Mouse (Mus musculus) lung, embryonic 15.5 days (tissue): ENCODE results near the gene Pde3a. TPM values are rescaled to one million over a fixed set of nuclear protein-coding genes. Genes with fewer than 3 reads are reported as not detected.
A peak's percentile ranks its signal among the peaks of the same experiment; 100 is the strongest.

Source experiments
- ATAC-seq: fragments of 200-750 bp; cut with Nextera tagmentation; 2 replicates; pipeline ENCODE4 v1.8.0; 2017; ENCODE audit warnings: moderate number of reproducible peaks, borderline replicate concordance; ENCODE audit not compliant: low FRiP score, low TSS enrichment; ENCODE audit errors: extremely low read depth
- H3K27ac ChIP-seq: fragments of 300-500 bp; sonication (generic); 2 replicates; pipeline ENCODE4 v1.5.1; 2015; ENCODE audit warnings: moderate library complexity, mild to moderate bottlenecking, inconsistent platforms
- H3K27me3 ChIP-seq: fragments of 300-500 bp; sonication (generic); 2 replicates; pipeline ENCODE4 v1.6.1; 2015; ENCODE audit warnings: inconsistent platforms
- H3K36me3 ChIP-seq: fragments of 300-500 bp; sonication (generic); 2 replicates; pipeline ENCODE4 v1.6.1; 2015; ENCODE audit warnings: inconsistent platforms
- H3K4me1 ChIP-seq: fragments of 300-500 bp; sonication (generic); 2 replicates; pipeline ENCODE4 v1.6.1; 2015; ENCODE audit warnings: inconsistent platforms
- H3K4me2 ChIP-seq: fragments of 300-500 bp; sonication (generic); 2 replicates; pipeline ENCODE4 v1.6.1; 2015; ENCODE audit warnings: inconsistent platforms, mild to moderate bottlenecking, moderate library complexity
- H3K4me3 ChIP-seq: fragments of 300-500 bp; sonication (generic); 2 replicates; pipeline ENCODE4 v1.5.1; 2015; ENCODE audit warnings: mild to moderate bottlenecking, inconsistent platforms
- H3K9ac ChIP-seq: fragments of 300-500 bp; sonication (generic); 2 replicates; pipeline ENCODE4 v1.6.1; 2015; ENCODE audit warnings: inconsistent platforms
- H3K9me3 ChIP-seq: fragments of 300-500 bp; sonication (generic); 2 replicates; pipeline ENCODE4 v1.6.1; 2016; ENCODE audit warnings: inconsistent platforms
- WGBS: fragments of 180-500 bp; shearing (Covaris S2); methylation state at CpG from one replicate; pipeline ENCODE4 v1.1.7; 2015; 5-methylcytosine and 5-hydroxymethylcytosine counted together
- polyA plus RNA-seq: library from polyadenylated mRNA; unstranded; fragments of >200 nt; fragmentation: Nextera tagmentation; extraction: Ambion mirVana; gene quantifications from 2 replicates; pipeline ENCODE4 v1.2.1, GENCODE M21; 2015

Gene Pde3a
- polyA plus RNA-seq, 1 experiment from 2014 or later: 4.6 TPM

GRCm38 (mm10) chr6:141470251-141470650, 221.2 kb downstream of the Pde3a start:
- no peak overlapping the region for H3K4me3 ChIP-seq
- no peak overlapping the region for H3K4me2 ChIP-seq
- H3K36me3 ChIP-seq: no peaks in the 10 kb centered on the region
- no peak overlapping the region for H3K9ac ChIP-seq
- no peaks in the 10 kb centered on the region for H3K9me3 ChIP-seq
- no peaks in the 10 kb centered on the region for H3K4me1 ChIP-seq
- ATAC-seq: no peak
- no peaks in the 10 kb centered on the region for H3K27me3 ChIP-seq
- 86% methylated on average over 2 of the region's 2 CpGs for WGBS
- H3K27ac ChIP-seq: no peak overlapping the region

GRCm38 (mm10) chr6:141474223-141474622, 225.2 kb downstream of the Pde3a start:
- no peak overlapping the region for H3K9ac ChIP-seq
- no peaks in the 10 kb centered on the region for H3K9me3 ChIP-seq
- no peaks in the 10 kb centered on the region for H3K27me3 ChIP-seq
- H3K27ac ChIP-seq: no peak overlapping the region
- no peak overlapping the region for H3K4me3 ChIP-seq
- WGBS: 61% methylated on average over 2 of the region's 2 CpGs
- H3K4me2 ChIP-seq: no peak overlapping the region
- ATAC-seq: no peak
- no peaks in the 10 kb centered on the region for H3K36me3 ChIP-seq
- H3K4me1 ChIP-seq: no peaks in the 10 kb centered on the region

- Histone ChIP-seq H3K27ac (no peak overlapping the region), H3K9me3 (no peaks in the 10 kb centered on the region), H3K4me3 (no peak overlapping the region), H3K36me3 (no peaks in the 10 kb centered on the region), H3K9ac (no peak overlapping the region), H3K4me2 (no peak overlapping the region), H3K4me1 (no peaks in the 10 kb centered on the region), H3K27me3 (no peaks in the 10 kb centered on the region)
- WGBS: 23% methylated on average over 3 of the region's 3 CpGs
- ATAC-seq: no peak
Measured at GRCm38 (mm10) chr6:141474696-141475095, 225.6 kb downstream of the Pde3a start.

- 36% methylated on average over 10 of the region's 10 CpGs for whole genome bisulfite sequencing
- no peaks in the 10 kb centered on the region for H3K9me3 ChIP-seq
- ATAC-seq: peak; percentile 79; the same call in 1 of the 2 replicates
- peaks cover 8% of the 10 kb centered on the region for H3K4me1 ChIP-seq
- no peak overlapping the region for H3K4me3 ChIP-seq
- H3K9ac ChIP-seq: no peak overlapping the region
- no peaks in the 10 kb centered on the region for H3K36me3 ChIP-seq
- peak overlapping the region; percentile 31; the same call in 1 of the 2 replicates for H3K27ac ChIP-seq
- no peaks in the 10 kb centered on the region for H3K27me3 ChIP-seq
- H3K4me2 ChIP-seq: no peak overlapping the region
Measured at GRCm38 (mm10) chr6:141485302-141486021, 236.4 kb downstream of the Pde3a start.

- no peak overlapping the region for H3K27ac ChIP-seq
- H3K9ac ChIP-seq: no peak overlapping the region
- H3K9me3 ChIP-seq: no peaks in the 10 kb centered on the region
- no peaks in the 10 kb centered on the region for H3K36me3 ChIP-seq
- peaks cover 8% of the 10 kb centered on the region for H3K4me1 ChIP-seq
- no peak overlapping the region for H3K4me2 ChIP-seq
- 57% methylated on average over 7 of the region's 7 CpGs for WGBS
- H3K27me3 ChIP-seq: no peaks in the 10 kb centered on the region
- no peak overlapping the region for H3K4me3 ChIP-seq
- ATAC-seq: peak; percentile 67; the same call in 1 of the 2 replicates
Measured at GRCm38 (mm10) chr6:141487266-141487665, 238.2 kb downstream of the Pde3a start.

- no peak overlapping the region for H3K4me2 ChIP-seq
- 16% methylated on average over 11 of the region's 11 CpGs for WGBS
- H3K9ac ChIP-seq: no peak overlapping the region
- H3K4me3 ChIP-seq: no peak overlapping the region
- ATAC-seq: no peak
- peaks cover 8% of the 10 kb centered on the region for H3K4me1 ChIP-seq
- no peaks in the 10 kb centered on the region for H3K9me3 ChIP-seq
- no peaks in the 10 kb centered on the region for H3K27me3 ChIP-seq
- H3K27ac ChIP-seq: no peak overlapping the region
- no peaks in the 10 kb centered on the region for H3K36me3 ChIP-seq
Measured at GRCm38 (mm10) chr6:141488619-141489018, 239.6 kb downstream of the Pde3a start.

- no peak overlapping the region for H3K4me2 ChIP-seq
- no peaks in the 10 kb centered on the region for H3K9me3 ChIP-seq
- no peak overlapping the region for H3K9ac ChIP-seq
- no peak overlapping the region for H3K4me3 ChIP-seq
- WGBS: 90% methylated on average over 4 of the region's 4 CpGs
- ATAC-seq: no peak
- H3K36me3 ChIP-seq: no peaks in the 10 kb centered on the region
- H3K27me3 ChIP-seq: no peaks in the 10 kb centered on the region
- 0 out of 2 replicates have a peak, but pooled peaks cover 3% of the 10 kb centered on the region for H3K4me1 ChIP-seq
- H3K27ac ChIP-seq: no peak overlapping the region
Measured at GRCm38 (mm10) chr6:141494909-141495308, 245.8 kb downstream of the Pde3a start.

- H3K4me2 ChIP-seq: no peak overlapping the region
Measured at GRCm38 (mm10) chr6:141495634-141496418, 246.8 kb downstream of the Pde3a start.

GRCm38 (mm10) chr6:141499511-141499910, 250.4 kb downstream of the Pde3a start:
- H3K9me3 ChIP-seq: no peaks in the 10 kb centered on the region
- no peak for ATAC-seq
- no peak overlapping the region for H3K4me3 ChIP-seq
- no peak overlapping the region for H3K27ac ChIP-seq
- H3K36me3 ChIP-seq: no peaks in the 10 kb centered on the region
- no peak overlapping the region for H3K4me2 ChIP-seq
- no peak overlapping the region for H3K9ac ChIP-seq
- 0 out of 2 replicates have a peak, but pooled peaks cover 3% of the 10 kb centered on the region for H3K4me1 ChIP-seq
- no peaks in the 10 kb centered on the region for H3K27me3 ChIP-seq

More at GRCm38 (mm10) chr6:141495634-141496418, 246.8 kb downstream of the Pde3a start:
- 0 out of 2 replicates have a peak, but pooled peaks cover 3% of the 10 kb centered on the region for H3K4me1 ChIP-seq
- H3K36me3 ChIP-seq: no peaks in the 10 kb centered on the region
- ATAC-seq: no peak
- H3K4me3 ChIP-seq: no peak overlapping the region
- no peaks in the 10 kb centered on the region for H3K9me3 ChIP-seq
- H3K27ac ChIP-seq: no peak overlapping the region
- WGBS: 31% methylated on average over 13 of the region's 13 CpGs
- no peaks in the 10 kb centered on the region for H3K27me3 ChIP-seq
- no peak overlapping the region for H3K9ac ChIP-seq

- no peaks in the 10 kb centered on the region for H3K36me3 ChIP-seq
- 46% methylated on average over 3 of the region's 3 CpGs for WGBS
- no peak overlapping the region for H3K27ac ChIP-seq
- no peak overlapping the region for H3K4me2 ChIP-seq
- no peak overlapping the region for H3K9ac ChIP-seq
- H3K9me3 ChIP-seq: no peaks in the 10 kb centered on the region
- H3K4me3 ChIP-seq: no peak overlapping the region
- H3K4me1 ChIP-seq: no peaks in the 10 kb centered on the region
- ATAC-seq: no peak
- H3K27me3 ChIP-seq: no peaks in the 10 kb centered on the region
Measured at GRCm38 (mm10) chr6:141501171-141501570, 252.1 kb downstream of the Pde3a start.

GRCm38 (mm10) chr6:141522541-141522940, 273.5 kb downstream of the Pde3a start:
- Histone ChIP-seq H3K9me3 (no peaks in the 10 kb centered on the region), H3K4me2 (no peak overlapping the region), H3K36me3 (no peaks in the 10 kb centered on the region), H3K4me3 (no peak overlapping the region), H3K27ac (no peak overlapping the region), H3K4me1 (no peaks in the 10 kb centered on the region), H3K27me3 (no peaks in the 10 kb centered on the region), H3K9ac (no peak overlapping the region)
- no peak for ATAC-seq
- 60% methylated on average over 2 of the region's 2 CpGs for WGBS
